Mouse (Mus musculus) liver, postnatal 0 days (tissue): ENCODE measurements around the gene Gm20388.

Experiments
- CTCF ChIP-seq: sonication (generic); IDR thresholded peaks from 2 replicates; pipeline ENCODE4 v1.5.1; 2016; ENCODE audit warnings: antibody characterized with exemption, low read depth
- EP300 ChIP-seq: IDR thresholded peaks from 2 replicates; pipeline ENCODE4 v1.6.1; 2016; ENCODE audit warnings: antibody characterized with exemption, low read depth, mild to moderate bottlenecking

- no peak for TF ChIP-seq CTCF
- no peak for TF ChIP-seq EP300
Measured at GRCm38 (mm10) chr8:120813028-120813427, 902.4 kb downstream of the Gm20388 start.
